Mouse (Mus musculus): ENCODE results near the gene Gm39566. TPM values are rescaled to one million over a fixed set of nuclear protein-coding genes. Genes with fewer than 3 reads are reported as not detected.
"Not testable (repeated sequence)": the region's sequence is repeated elsewhere in the genome, so short reads cannot be mapped to it uniquely, and the experiment has no call there.

Gm39566 gene
- total RNA-seq (2021), result not detected

DNA sequence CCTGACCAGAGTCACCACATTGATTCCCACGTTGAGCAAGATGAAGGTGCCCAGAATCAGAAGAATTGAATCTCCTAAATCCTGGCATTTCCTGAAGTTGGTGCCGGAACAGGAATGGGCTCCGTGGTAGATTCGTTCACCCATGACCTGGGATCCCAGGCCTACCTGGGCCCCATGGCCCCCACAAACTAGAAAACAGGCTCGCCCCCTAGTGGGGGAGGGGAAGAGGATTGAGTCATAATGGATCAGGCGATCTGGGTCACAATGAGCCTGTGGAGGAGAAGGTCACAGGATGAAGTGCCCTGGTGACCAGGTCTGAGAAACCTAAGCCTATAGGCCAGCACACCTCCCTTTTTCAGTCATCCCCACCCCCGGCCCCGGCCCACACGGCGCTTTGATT, at the start of gene Gm39566:
Gm39566 (minus strand) TSS at position 144 of the 400 bp plus-strand sequence.
- intact Hi-C loops (cut with DNase I), result no loop called here
- DNase-seq, result no peak

DNA sequence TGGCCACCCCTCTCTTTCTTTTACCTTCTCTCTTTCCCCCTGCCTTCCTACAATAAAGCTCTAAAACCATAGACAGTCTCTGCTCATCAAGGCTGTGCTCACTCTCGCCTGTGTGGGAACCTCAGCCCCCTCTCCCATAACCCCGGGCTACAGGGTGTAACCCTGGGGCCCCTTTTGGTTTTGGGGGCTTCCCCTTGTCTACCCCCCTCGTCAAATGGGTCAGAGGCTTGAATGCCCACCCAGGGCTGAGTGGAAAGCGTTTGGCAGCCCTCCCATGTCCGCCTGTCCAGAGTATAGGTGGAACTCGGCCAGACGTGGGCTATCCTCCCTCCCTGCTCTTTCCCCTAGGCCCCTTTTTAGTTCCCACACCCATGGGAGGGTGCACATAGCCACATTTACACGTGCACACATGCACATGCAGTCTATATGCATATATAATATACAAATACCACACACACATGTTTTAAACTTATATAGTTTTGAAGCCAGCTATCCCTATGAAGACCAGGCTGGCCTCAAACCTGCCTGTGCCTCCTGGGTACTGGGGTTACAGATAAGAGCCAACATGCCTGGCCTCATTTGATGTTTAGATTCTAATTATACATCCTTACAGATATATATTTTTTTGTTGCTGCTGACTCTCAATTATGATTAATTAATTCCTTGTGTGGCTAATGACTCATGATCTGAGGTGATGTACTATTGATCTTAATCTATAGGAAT, 49.2 kb upstream of the Gm39566 start:
- no peak for DNase-seq
- intact Hi-C loops (cut with DNase I), result no loop called here

DNA sequence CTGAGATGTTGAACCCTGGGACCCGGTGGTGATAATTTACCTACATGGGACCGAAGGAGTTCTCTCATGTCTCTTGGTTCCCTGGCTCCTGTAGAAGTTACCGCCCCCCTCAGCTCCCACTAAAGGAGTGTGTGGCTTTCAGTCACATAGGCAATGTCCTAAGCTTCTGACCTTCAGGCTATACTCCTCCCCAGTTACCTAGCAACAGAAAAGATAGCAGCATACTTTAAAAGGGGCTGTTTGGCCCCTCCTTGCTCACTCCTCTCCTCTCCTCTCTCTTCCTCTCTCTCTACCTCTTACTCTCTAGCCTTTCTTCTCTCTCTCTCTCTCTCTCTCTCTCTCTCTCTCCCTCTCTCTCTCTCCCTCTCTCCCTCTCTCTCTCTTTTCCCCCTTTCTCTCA, 48.6 kb upstream of the Gm39566 start:
- DNase-seq; intact Hi-C loops (cut with DNase I): not testable (repeated sequence)

DNA sequence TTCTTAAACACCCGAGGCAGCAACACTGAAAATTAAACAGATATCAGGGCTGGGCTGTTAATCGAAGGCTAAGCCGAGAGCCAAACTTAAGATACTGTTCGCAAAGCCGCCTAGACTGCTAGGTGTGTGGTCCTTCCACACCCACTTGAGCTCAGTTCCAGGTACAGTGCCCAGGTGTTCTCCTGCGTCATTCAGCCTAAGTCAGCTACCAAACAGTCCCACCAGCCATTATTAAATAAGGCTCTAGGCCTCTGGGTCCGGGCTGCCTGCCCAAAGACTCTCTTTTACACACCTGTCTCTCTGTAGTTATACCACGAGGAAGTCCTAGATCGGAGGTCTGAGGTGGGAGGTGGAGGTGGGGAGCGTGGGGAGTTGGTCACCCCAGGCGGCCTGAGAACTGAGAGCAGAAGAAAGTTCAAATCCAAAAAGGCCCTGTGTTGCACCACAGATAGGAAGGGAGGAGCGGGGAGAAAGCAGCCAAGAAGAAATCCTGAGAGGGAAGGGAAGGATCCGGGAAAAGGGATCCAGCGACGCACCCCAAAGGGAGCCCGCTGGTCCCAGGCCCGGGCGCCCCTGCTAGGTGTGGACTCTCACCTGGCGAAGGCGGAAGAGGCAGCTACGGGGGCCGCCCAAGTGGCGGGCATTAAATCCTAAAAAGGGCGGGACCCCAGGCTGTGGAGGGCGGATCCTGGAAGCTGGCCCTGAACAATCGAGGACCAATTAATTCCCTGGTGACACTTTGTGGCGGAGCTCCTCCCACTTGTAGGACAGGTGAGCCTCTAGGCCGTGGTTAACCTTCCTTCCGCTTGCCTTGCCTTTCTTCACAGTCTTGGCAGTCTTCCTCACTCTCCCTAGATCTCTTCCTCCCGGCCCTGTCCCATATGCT, 43.3 kb upstream of the Gm39566 start, which contains the start of gene Tnk1:
Tnk1 (minus strand) TSS at position 618 of the 886 bp plus-strand sequence.
- intact Hi-C loops (cut with DNase I), result no loop called here
- DNase-seq, result no peak

DNA sequence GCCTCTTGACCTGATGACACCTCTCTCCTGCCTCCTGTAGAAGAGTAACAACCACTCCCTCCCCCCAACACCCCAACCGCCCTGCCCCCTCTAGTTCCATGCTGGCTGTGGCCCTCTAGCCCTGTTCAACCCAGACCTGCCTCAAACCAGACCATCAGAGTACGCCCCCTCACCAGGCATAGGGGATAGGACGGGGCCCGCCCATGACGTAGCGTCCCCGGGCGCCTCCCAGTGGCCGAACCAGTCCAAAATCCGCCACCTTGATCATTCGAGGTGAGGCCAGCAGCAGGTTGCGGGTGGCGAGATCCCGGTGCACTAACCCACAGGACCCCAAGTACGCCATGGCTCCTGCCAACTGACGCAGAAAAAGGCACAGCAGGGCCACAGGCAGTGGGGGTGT, 40.2 kb upstream of the Gm39566 start:
- intact Hi-C loops (cut with DNase I), result no loop called here
- DNase-seq, result peak; percentile 63

DNA sequence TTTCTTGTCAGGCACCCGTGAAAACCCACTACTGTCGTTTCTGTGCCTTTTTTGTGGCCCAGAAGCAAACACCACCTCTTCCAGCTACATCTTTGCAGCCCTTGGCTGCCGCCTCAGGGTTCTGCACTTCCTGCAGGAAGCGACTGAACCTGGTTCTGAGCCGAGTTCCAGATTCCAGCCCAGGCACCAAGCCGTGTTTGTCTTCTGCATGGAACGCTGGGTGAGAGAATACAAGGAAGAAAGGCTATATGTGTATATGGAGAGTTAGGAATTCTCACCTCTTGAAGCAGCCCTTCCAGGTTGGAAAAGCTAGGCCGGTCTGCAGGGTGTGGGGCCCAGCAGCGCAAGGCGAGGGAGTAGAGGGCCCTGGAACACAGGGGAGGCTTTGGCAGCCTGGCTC, 39.6 kb upstream of the Gm39566 start:
- intact Hi-C loops (cut with DNase I), result loop anchor here (5.0 kb wide), 1 partner anchor 898 kb away; no protein-coding TSS in a partner anchor
- DNase-seq, result no peak

DNA sequence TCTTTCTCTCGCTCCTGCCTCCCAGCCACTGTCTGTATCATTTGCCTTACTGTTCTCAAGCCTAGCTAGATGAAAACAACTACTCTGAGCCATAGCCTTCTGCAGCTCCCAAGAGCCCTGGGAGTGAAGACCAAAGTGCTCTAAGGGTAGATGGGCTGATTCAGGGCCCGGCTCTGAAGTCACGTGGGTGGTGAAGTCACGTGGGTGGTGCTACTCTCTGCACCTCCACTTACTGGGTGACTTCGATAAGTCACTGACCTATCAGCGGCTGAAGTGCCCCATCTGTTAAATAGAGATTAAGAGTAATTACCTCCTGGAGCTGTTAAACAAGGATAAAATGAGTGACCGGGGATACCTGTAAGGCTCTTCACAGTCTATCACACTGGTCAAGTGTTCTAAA, 38.9 kb upstream of the Gm39566 start:
- intact Hi-C loops (cut with DNase I), result loop anchor here (5.0 kb wide), 1 partner anchor 898 kb away; no protein-coding TSS in a partner anchor
- no peak for DNase-seq

DNA sequence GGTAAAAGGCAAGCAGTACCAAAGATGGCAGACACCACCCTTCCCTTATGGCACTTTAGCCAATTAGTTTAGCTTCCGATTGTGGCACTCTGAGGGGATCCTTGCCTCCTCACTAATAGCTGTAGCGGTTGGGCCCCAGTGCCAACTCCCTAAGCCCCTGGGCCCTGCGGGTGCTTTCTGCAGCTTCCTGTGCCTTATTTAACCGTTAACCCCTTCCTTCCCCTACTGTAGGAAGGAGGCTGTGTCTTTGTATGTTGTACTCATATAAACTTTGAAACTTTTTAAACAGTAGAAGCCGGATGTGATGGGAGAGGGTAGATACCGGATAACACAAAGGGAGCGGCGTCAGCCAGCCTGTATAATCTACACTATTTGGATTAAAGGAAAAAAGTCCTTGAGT, 35.7 kb upstream of the Gm39566 start:
- intact Hi-C loops (cut with DNase I), result loop anchor here (5.0 kb wide), 1 partner anchor 902 kb away; no protein-coding TSS in a partner anchor
- DNase-seq, result no peak

DNA sequence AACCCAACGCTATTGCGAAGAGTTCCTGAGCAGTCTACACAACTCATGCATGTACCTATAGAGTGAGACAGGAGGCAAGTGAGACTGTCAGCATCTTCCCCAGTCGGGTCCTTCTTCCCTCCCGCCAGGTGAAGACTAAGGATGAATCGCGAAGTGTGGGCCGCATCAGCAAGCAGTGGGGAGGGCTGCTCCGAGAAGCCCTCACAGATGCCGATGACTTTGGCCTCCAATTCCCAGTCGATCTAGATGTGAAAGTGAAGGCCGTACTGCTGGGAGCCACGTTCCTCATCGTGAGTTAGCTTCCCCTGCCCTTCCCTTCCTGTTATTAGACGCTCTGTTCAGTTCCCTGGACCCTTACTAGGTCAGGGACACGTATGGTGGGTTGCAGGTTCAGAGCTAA, 34.8 kb upstream of the Gm39566 start:
- DNase-seq, result no peak
- intact Hi-C loops (cut with DNase I), result loop anchor here (5.0 kb wide), 1 partner anchor 902 kb away; no protein-coding TSS in a partner anchor

DNA sequence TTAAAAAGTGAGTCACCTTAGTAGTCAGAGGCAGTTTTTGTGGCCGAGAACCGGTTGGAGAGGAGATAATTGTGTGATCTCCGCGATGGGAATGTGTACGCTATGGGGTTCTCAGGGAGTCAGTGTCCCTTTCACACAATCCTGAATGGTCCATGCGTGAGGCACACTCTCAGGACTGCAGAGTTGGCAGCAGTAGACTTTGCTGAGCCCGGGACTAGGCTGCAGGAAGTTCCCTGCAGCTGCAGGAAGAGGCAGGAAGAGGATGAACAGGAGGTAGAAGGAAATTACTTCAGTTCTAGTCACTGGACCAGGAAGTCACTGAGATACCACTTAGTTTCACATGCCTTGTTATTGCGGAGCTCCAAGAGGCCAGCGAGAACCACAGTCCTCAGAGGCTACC, 34.0 kb upstream of the Gm39566 start:
- DNase-seq, result no peak
- intact Hi-C loops (cut with DNase I), result no loop called here

DNA sequence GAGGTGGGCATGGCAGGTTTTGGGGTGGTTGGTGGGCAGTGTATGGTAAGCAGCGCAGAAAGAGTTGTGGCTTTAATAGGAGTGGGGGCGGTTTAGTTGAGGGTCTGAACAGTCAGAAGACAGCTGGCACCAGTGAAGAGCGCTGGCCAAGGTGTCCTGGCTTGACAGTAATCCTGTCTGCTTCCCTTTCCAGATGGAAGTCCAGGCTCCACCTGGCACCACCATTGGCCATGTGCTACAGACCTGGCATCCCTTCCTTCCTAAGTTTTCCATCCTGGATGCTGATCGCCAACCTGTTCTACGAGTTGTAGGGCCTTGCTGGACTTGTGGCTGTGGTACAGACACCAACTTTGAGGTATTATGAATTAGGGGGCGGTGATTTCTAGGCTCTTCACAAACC, 32.9 kb upstream of the Gm39566 start:
- peak; percentile 53 for DNase-seq
- intact Hi-C loops (cut with DNase I), result no loop called here

DNA sequence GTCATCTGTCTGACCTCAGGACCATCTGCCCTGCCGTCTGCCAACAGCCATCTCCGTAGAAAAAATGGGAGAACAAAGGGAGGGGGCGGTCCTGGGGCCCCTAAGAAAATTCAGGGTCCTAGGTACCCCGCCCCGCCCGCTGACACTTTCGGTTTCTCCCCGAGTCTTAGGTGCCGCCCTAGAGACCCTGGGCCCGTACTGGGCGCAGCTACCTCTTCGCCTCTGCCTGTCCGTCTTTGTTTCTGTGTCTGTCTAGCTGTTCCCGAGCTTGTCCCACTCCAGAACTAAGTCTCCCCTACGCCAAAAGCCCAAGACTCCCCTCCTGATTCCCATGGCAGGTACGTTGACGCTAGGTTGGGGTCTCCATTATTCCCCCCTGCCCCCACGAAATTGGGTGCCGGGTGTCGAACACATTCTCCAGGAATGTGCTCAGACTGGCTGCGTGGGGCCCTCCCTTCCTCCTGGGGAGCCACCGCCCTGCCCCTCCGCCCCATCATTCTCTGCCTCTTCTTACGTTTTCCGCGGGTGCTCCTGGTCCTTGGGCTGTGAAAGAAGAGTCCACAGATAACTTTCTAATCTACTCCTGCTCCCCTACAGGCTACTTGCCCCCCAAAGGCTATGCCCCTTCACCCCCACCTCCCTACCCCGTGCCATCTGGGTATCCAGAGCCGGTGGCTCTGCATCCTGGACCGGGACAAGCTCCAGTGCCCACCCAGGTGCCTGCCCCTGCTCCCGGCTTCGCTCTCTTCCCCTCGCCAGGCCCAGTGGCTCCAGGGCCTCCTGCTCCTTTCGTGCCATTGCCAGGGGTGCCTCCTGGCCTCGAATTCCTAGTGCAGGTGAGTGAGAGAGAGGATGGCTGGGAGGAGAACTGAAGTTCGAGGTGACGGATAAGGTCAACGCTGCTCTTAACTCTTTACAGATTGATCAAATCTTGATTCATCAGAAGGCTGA, 31.9 kb upstream of the Gm39566 start:
- intact Hi-C loops (cut with DNase I), result no loop called here
- no peak for DNase-seq

DNA sequence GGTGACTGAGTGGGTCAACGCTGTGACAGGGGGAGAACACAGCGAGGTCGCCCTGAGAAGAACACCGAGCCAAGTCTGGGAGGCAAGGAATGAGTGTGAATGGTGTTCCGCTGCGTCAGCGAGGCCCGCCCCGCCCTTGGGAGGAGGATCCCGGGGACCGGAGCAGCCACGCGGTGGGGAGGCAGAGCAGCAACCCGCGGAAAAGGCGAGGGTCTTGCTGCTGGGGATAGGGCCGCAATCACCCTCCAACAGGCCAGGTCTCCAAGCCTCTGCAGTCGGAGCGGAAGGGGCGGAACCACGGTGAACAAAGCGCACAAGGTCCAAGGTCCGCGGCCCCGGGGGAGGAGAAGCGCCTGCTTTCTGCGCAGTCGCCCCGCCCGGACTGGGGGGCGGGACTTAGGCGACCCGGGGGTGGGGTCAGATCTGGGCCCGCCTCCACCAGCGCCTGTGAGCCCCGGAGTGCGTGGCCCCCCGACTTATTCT, 31.1 kb upstream of the Gm39566 start, which contains the start of gene Plscr3:
Plscr3 (plus strand) TSS at position 179 of the 483 bp plus-strand sequence.
- intact Hi-C loops (cut with DNase I), result no loop called here
- peak; percentile 97 for DNase-seq

DNA sequence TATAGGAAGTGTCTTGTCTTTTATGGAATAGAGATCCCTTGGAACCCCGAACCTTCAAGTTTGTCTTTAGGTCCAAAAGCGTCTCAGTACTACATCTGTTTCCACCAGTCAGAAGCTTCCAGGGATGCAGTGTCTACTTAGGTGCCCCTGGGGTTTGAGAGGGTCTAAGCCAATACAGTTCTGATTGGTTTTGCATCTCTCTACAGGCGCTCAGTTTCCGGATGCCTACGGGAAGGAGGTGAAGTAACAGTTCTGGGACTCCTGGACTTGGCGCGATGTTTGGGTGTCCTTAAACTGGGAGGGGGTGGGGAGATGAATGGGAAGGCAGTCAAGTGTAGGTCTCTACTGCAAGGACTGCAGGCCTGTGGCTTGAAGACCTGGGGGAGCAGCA, 23.6 kb upstream of the Gm39566 start:
- intact Hi-C loops (cut with DNase I), result loop anchor here (5.0 kb wide), 1 partner anchor 36 kb away; the partner anchor contains the start of gene Fgf11
- DNase-seq, result no peak

DNA sequence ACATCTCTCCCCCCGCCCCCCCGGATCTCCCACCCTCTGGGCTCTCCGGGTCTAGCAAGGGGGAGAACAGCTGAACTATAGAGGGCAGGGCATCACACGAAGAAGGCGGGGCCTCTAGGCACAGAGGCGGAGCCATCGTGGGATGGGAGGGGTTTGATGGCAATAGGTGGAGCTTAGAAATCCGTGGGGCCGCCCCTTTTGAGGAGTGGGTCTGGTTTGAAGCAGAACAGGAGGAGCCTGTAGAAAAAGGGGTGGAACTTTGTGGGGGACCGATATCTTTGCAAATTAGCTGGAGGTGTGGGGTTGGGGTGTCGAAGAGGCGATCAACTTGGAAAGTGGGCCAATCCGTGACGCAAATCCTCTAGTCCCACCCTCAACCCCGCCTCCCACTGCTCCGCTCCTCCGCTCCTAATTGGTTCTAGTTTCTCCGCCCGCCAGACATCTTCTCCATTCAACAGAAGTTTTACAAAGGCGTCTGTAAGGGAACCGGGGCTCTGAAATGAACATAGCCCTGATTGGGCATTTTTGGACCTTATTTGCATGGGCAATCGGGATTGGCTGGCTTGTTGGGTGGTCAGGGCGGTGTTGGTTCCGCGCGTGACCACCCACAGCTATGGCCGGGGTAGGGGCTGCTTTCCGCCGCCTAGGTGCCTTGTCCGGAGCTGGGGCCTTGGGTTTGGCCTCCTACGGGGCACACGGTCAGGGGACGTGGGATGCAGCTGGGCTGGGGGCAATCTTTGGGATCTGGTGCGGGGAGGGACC, 23.0 kb upstream of the Gm39566 start, which contains the start of gene Tmem256:
Tmem256 (plus strand) TSS at position 563 of the 762 bp plus-strand sequence.
- intact Hi-C loops (cut with DNase I), result loop anchor here (5.0 kb wide), 1 partner anchor 36 kb away; the partner anchor contains the start of gene Fgf11
- peak; percentile 98 for DNase-seq

DNA sequence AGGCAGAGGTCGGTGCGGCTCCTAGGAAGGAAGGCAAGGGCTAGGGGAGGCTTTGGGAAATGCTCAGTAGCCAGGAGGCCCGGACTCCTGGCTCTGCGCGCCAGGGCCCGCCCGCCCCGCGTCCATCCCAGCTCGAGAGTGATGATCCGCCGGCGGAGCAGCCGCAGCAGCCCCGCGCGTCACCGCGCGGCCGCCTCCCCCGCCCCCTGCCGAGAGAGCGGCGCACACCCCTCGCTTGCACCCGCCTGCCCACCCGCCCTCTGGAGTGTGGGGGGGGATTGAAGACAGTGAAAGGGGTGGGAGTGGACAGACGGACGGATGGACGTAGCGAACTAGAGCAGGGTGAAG, 22.5 kb upstream of the Gm39566 start, which contains the start of gene Nlgn2:
Nlgn2 (minus strand) TSS at position 181 of the 348 bp plus-strand sequence.
- intact Hi-C loops (cut with DNase I), result loop anchor here (5.0 kb wide), 1 partner anchor 35 kb away; the partner anchor contains the start of gene Fgf11
- DNase-seq, result peak; percentile 89

DNA sequence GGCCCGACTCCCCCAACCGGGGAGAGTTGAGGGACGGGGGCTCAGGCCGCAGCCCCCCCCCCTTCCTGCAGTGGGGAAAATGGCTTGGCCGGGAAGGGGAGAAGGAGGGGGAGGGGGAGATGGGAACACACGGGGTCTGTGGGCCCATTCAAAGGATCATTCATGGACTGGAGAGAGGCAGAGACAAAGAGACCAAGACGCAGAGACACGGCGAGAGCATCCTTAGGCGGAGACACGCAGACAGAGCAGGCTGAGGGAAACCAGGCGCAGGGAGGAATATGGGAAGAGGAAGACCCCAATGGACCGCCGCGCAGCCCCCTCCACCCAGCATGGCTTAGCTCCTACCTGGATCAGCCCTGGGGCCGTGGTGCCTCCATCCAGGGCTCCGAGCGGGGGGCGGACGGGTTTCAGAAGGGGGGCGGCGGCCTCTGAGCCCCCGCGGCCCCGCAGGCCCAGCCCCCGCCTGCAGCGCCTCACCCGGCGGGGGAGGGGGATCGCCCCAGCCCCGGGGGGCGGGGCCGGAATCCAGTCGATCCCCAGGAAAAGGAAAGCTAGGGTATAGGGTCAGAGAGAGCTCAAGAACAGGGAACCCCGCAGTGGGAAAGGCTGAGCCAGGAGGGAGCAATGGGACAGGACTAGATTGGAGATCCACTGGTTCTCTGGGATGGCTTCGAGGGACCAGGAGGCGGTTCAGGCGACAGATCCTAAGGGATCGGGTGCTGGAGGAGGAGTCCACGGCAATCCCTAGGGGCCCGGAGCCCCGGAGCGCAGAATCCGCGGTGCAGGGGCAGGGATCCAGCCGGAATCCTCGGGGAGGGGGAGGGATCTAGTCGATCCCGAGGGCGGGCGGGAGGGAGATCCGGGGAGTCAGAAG, 21.8 kb upstream of the Gm39566 start:
- intact Hi-C loops (cut with DNase I), result loop anchor here (5.0 kb wide), 1 partner anchor 35 kb away; the partner anchor contains the start of gene Fgf11
- DNase-seq, result peak; percentile 44

DNA sequence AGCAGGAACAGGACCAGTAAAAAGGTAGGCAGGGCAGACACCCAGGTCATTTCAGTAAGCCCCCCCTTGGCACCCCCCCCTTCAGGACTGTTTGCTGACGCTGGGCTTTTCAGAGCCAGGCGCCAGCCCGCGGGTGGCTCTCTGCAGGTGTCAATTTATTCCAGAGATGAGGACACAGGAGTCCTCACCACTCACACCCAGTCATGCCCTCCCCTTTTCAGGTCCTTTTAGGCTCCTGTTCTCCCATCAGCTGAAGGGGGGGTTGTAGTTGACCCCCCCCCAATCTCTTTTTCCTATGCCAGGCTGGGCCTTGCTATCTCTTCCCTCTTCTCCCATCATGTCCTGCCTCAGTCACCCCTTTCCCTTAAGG, 20.9 kb upstream of the Gm39566 start:
- no peak for DNase-seq
- intact Hi-C loops (cut with DNase I), result loop anchor here (5.0 kb wide), 1 partner anchor 34 kb away; the partner anchor contains the start of gene Fgf11

Measured in left cerebral cortex, postnatal 4 days (tissue).